Comparison of ENCODE assay signal across 24 mouse cellular contexts in the genomic region with DNA sequence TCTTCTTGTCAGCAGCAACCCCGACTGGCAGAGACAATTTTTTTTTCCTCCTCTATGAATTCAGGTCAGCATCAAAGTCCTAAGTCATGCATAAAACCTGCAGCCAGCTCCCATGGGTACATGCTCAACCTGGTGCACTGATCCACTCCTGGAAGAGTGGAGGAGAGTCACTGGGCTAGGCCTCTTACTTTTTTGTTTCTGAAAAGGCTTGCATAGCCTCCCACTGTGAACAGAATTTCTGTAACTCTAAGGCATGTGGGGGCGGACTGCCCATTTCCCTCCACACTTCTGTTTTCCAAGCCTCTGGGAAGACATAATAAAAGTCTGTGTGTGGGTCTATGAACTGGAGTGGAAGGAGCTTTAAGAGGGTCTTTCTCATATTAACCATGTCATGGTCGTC.
DNase-seq lines count a peak whose midpoint lies in the region; ATAC-seq lines count a peak whose summit lies in the region.
"Had no signal": no experiment of that assay in that cellular context is flagged by ENCODE, and none has a peak within 500 bp of the region (broad histone marks: within the 10 kb centered on the region; RNA-seq: fewer than 3 reads in every experiment).

No protein-coding gene starts in this region.

- no peak overlapping the region for H3K4me3 ChIP-seq in limb, embryonic 10.5 days
- H3K4me3 ChIP-seq: embryonic facial prominence, embryonic 12.5 days; embryonic facial prominence, embryonic 15.5 days; heart, embryonic 13.5 days had no signal

- H3K9me3 ChIP-seq in limb, embryonic 10.5 days (replicated peaks), result no peaks in the 10 kb centered on the region
- H3K9me3 ChIP-seq: embryonic facial prominence, embryonic 15.5 days; heart, embryonic 13.5 days had no signal

- no peaks in the 10 kb centered on the region for H3K27me3 ChIP-seq in limb, embryonic 10.5 days (ENCODE audit: low read depth, poor library complexity, severe bottlenecking)
- H3K27me3 ChIP-seq: embryonic facial prominence, embryonic 12.5 days; embryonic facial prominence, embryonic 15.5 days; heart, embryonic 13.5 days had no signal

- H3K36me3 ChIP-seq in limb, embryonic 10.5 days, result no peaks in the 10 kb centered on the region
- H3K36me3 ChIP-seq: embryonic facial prominence, embryonic 12.5 days; embryonic facial prominence, embryonic 15.5 days; heart, embryonic 13.5 days had no signal

- ATAC-seq in frontal cortex, adult (ENCODE audit: low TSS enrichment), result peak; percentile 88
- ATAC-seq: forebrain, embryonic 14.5 days; forebrain, postnatal 0 days; hindbrain, postnatal 0 days; inflammation-experienced regulatory T-cells, adult 6 months; intestine, embryonic 16.5 days had no signal

- 89% methylated on average over 3 of the region's 3 CpGs for WGBS in limb, embryonic 10.5 days

- H3K27ac ChIP-seq in limb, embryonic 10.5 days, result no peak overlapping the region
- H3K27ac ChIP-seq: embryonic facial prominence, embryonic 12.5 days; embryonic facial prominence, embryonic 15.5 days; heart, embryonic 13.5 days; hindbrain, embryonic 14.5 days; hindbrain, postnatal 0 days had no signal

- no peak for DNase-seq in frontal cortex, postnatal 14 days (ENCODE audit: low spot score in 2 of 2)
- DNase-seq in R1 (ENCODE audit: low read depth, low spot score), result peak; percentile 57
- peak; percentile 4 for DNase-seq in limb, embryonic 10.5 days (ENCODE audit: low spot score)
- no peak for DNase-seq in left cerebral cortex, adult 9 months (ENCODE audit: low spot score in 2 of 2)
- DNase-seq in c-Kit-positive CD71-positive TER-119-positive erythroid progenitor cells, embryonic 14.5 days (ENCODE audit: low spot score), result no peak
- DNase-seq: adrenal gland, adult 2 months; adrenal gland, postnatal 14 days; cerebellum, adult 18-20 months; cerebellum, adult 9-10 months; cerebellum, postnatal 14 days; forebrain, postnatal 0 days; gastrocnemius, postnatal 10 days; heart, adult 18-20 months; heart, postnatal 14 days; heart, postnatal 4 days had no signal

- no peaks in the 10 kb centered on the region for H3K4me1 ChIP-seq in limb, embryonic 10.5 days
- H3K4me1 ChIP-seq: embryonic facial prominence, embryonic 12.5 days; embryonic facial prominence, embryonic 15.5 days; heart, embryonic 13.5 days had no signal

Comparison
In these comparisons a context has a peak if more than half of its experiments do, and no peak if none do; other contexts are left out.
1. DNase-seq: peak in R1 (single experiment) and limb, embryonic 10.5 days (single experiment); none in frontal cortex, postnatal 14 days (0 of 2), left cerebral cortex, adult 9 months (0 of 2) and c-Kit-positive CD71-positive TER-119-positive erythroid progenitor cells, embryonic 14.5 days (single experiment).